In genomic region chr2:140500951-140501350, GRCm38 (mm10) we compare ENCODE assay signal across 9 mouse cellular contexts.
DNase-seq lines count a peak whose midpoint lies in the region; TF ChIP-seq lines count a peak whose summit lies in the region.
"Had no signal": no experiment of that assay in that cellular context is flagged by ENCODE, and none has a peak within 500 bp of the region (broad histone marks: within the 10 kb centered on the region; RNA-seq: fewer than 3 reads in every experiment).

No protein-coding gene starts in this region.

- no peak overlapping the region for H3K27ac ChIP-seq in forebrain, embryonic 10.5 days
- H3K27ac ChIP-seq in left cerebral cortex, adult 2 months, result no peak overlapping the region
- H3K27ac ChIP-seq: limb, embryonic 13.5 days had no signal

- peak; percentile 5 for DNase-seq in 416B (ENCODE audit: low read depth)
- peak; percentile 50 for DNase-seq in adrenal gland, postnatal 14 days
- DNase-seq in forebrain, embryonic 10.5 days (ENCODE audit: extremely low spot score, low spot score), result peak; percentile 33
- DNase-seq in hindlimb bud, embryonic 11.5 days (ENCODE audit: extremely low spot score, low read depth, low spot score), result peak; percentile 18
- DNase-seq in left cerebral cortex, adult 2 months (ENCODE audit: extremely low spot score in 1 of 2, low spot score in 2 of 2), result peak; percentile 52 to 64
- peak; percentile 46 for DNase-seq in mesoderm, embryonic 11.5 days (ENCODE audit: low read depth, low spot score)
- peak; percentile 43 for DNase-seq in right cerebral cortex, postnatal 4 days
- DNase-seq in thymus, postnatal 14 days, result no peak

- peak; percentile 65 for TF ChIP-seq CTCF in left cerebral cortex, adult 2 months (IDR thresholded peaks at IDR 0.05)

- H3K27me3 ChIP-seq in forebrain, embryonic 10.5 days (ENCODE audit: poor library complexity, severe bottlenecking), result no peaks in the 10 kb centered on the region
- H3K27me3 ChIP-seq: limb, embryonic 13.5 days had no signal

- H3K4me3 ChIP-seq in forebrain, embryonic 10.5 days, result no peak overlapping the region
- H3K4me3 ChIP-seq in left cerebral cortex, adult 2 months, result no peak overlapping the region
- H3K4me3 ChIP-seq: limb, embryonic 13.5 days had no signal

- peaks cover 6% of the 10 kb centered on the region; the same call in 1 of the 2 replicates for H3K4me1 ChIP-seq in forebrain, embryonic 10.5 days
- H3K4me1 ChIP-seq: limb, embryonic 13.5 days had no signal

- H3K36me3 ChIP-seq in forebrain, embryonic 10.5 days (replicated peaks), result no peaks in the 10 kb centered on the region
- H3K36me3 ChIP-seq: limb, embryonic 13.5 days had no signal

- WGBS in forebrain, embryonic 10.5 days, result 28% methylated on average over 5 of the region's 5 CpGs

- intact Hi-C loops in left cerebral cortex, adult 2 months (cut with DNase I), result loop anchor here (2.0 to 10.0 kb wide), 2 partner anchors 164 to 1754 kb away; no protein-coding TSS in a partner anchor

- H3K9me3 ChIP-seq in forebrain, embryonic 10.5 days, result no peaks in the 10 kb centered on the region
- H3K9me3 ChIP-seq: limb, embryonic 13.5 days had no signal
